Mouse (Mus musculus) B cell, adult 2 months (primary cell): ENCODE measurements around the gene Fam47e.

ENCODE experiments used
- DNase-seq, 2 experiments: peaks; one replicate each; pipeline ENCODE4 v3.0.0; 2022

Fam47e gene

GRCm38 (mm10) chr5:92604452-92605247 is 49.8 kb downstream of the Fam47e start:
- DNase-seq = no peak

DNA sequence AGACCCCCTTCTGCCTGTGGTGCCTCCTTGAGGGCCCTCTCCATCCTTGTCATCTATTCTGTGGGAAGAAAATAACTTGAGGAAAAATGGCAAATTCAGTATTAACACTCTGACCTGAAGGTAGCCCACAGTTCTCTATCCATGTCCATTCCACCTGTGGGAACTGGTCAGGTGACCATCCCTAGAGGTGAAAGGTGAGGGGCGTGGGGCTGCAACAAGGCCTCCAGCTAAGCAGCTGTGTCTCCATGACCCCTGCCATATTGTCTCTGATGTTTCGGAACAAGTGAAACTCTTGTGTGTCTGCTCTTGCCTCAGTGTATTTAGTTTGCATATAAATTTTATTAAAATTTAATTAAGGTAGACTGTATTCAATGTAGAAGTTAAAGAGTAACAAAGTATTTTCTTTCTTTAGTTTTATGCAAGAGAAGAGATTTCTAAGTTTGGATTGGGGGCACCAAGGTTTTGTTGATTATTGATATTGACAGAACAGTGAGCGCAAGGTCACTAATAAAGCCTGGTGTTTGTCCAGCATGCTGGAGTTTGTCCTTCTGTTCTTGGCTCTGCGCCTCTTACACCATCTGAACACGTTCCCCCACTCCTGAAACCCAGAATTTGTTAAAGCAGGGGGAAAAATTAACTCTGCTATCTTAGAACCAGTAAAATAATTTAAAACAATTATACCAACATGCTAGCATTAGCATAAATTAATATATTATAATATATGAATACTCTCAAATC is 52.8 kb downstream of the Fam47e start:
- no peak for DNase-seq

DNA sequence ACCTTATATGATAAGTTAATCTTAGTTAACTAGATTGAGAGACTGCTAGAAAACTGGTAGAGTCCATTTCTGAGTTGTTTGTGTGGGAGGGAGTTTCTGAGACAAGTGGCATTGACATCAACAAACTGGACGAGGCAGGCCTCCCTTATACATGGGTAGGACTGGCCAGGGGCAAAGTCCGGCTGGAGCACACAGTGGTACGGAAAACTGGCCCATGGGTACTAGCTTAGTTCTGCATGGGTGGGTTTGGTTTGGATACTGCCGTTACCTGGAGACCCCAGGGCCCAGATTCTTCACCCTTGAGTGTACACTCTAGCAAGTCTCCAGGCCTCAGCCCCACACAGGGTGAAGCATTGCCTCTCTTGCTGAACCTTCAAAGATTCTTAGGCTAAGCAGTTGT is 57.9 kb downstream of the Fam47e start:
- no peak for DNase-seq

GRCm38 (mm10) chr5:92621883-92622282 is 67.0 kb downstream of the Fam47e start:
- DNase-seq = no peak

GRCm38 (mm10) chr5:92627896-92628295 is 73.0 kb downstream of the Fam47e start:
- DNase-seq = no peak

- DNase-seq = no peak
Observed at GRCm38 (mm10) chr5:92633526-92633925, 78.7 kb downstream of the Fam47e start.

- no peak for DNase-seq
Observed at GRCm38 (mm10) chr5:92634916-92635315, 80.0 kb downstream of the Fam47e start.

GRCm38 (mm10) chr5:92635891-92636290 is 81.0 kb downstream of the Fam47e start:
- DNase-seq = no peak

DNA sequence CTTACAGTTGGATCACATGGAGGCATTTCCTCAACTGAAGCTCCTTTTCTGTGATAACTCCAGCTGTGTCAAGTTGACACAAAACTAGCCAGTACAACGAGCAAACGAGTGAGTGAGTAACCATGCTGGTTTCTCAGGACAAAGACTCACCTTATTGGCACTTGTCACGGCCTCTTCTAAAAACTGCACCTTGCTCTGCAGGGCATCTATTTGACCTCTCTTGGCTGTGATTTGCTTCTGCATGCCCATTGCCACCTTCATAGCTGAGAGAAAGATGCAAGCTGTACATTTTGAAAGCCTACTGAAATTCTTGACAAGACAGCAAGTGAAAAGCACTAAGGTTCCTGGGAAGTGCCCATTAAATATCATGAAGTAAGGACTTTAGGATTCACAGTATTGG is 86.0 kb downstream of the Fam47e start:
- DNase-seq = no peak
